In the genomic region with DNA sequence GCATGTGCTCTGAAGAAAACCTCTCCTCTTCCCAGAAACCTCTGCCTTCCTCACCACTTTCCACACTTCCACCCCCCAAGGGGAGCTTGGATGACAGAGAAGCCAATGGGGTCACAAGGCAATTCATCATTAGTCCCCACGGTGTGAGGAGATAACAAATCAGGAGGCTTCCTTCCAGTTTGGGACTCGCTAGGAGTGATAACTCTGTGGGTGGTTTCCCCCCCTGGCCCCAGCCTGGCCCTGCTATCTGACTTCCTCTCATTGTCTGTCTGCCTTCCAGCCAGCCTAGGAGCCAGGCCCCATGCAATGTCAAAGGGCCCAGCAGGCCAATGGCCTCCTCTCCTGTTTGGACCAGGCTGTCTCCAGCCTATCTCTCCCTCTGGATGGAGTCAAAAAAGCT, we compare ENCODE assay signal across 20 mouse cellular contexts. TPM values are rescaled to one million over a fixed set of nuclear protein-coding genes. Genes with fewer than 3 reads are reported as not detected.
DNase-seq lines count a peak whose midpoint lies in the region; ATAC-seq lines count a peak whose summit lies in the region.
"Had no signal": no experiment of that assay in that cellular context is flagged by ENCODE, and none has a peak within 500 bp of the region (broad histone marks: within the 10 kb centered on the region; RNA-seq: fewer than 3 reads in every experiment).

No protein-coding gene starts in this region.

- no peaks in the 10 kb centered on the region for H3K27me3 ChIP-seq in heart, embryonic 11.5 days (ENCODE audit: control insufficient read depth, insufficient read depth, low read length)
- H3K27me3 ChIP-seq in intestine, embryonic 16.5 days (replicated peaks; ENCODE audit: control insufficient read depth, insufficient read depth, low read length): no peaks in the 10 kb centered on the region

- H3K27ac ChIP-seq in heart, embryonic 11.5 days (ENCODE audit: low read depth, low read length): peak overlapping the region; percentile 35; the same call in 1 of the 2 replicates
- H3K27ac ChIP-seq in intestine, embryonic 16.5 days (ENCODE audit: low read length): no peak overlapping the region
- H3K27ac ChIP-seq: gastrocnemius, adult 2 months; hindbrain, embryonic 10.5 days; kidney, postnatal 0 days; stomach, postnatal 0 days had no signal

- H3K4me1 ChIP-seq in heart, embryonic 11.5 days (ENCODE audit: control insufficient read depth, insufficient read depth, low read length): peaks cover 29% of the 10 kb centered on the region
- H3K4me1 ChIP-seq in intestine, embryonic 16.5 days (ENCODE audit: control insufficient read depth, insufficient read depth, low read length): no peaks in the 10 kb centered on the region

- 3% methylated on average over 2 of the region's 2 CpGs for WGBS in heart, embryonic 11.5 days (ENCODE audit: insufficient replicate concordance)
- WGBS in intestine, embryonic 16.5 days: 15% methylated on average over 2 of the region's 2 CpGs

- no peak overlapping the region for H3K9ac ChIP-seq in heart, embryonic 11.5 days (ENCODE audit: low read depth, low read length)
- no peak overlapping the region for H3K9ac ChIP-seq in intestine, embryonic 16.5 days (ENCODE audit: low read depth, low read length)
- H3K9ac ChIP-seq: forebrain, postnatal 0 days had no signal

- H3K4me3 ChIP-seq in heart, embryonic 11.5 days (ENCODE audit: low read depth, low read length): no peak overlapping the region
- H3K4me3 ChIP-seq in intestine, embryonic 16.5 days (ENCODE audit: low read length): no peak overlapping the region
- H3K4me3 ChIP-seq: gastrocnemius, adult 2 months; hindbrain, embryonic 10.5 days had no signal

- ATAC-seq in heart, embryonic 11.5 days (replicated peaks; ENCODE audit: insufficient number of reproducible peaks, low FRiP score, low TSS enrichment): peak; percentile 58; the same call in 1 of the 2 replicates
- ATAC-seq in megakaryocyte progenitor cell, adult 5-6 weeks (replicated peaks; ENCODE audit: poor library complexity): peak; percentile 83
- ATAC-seq in intestine, embryonic 16.5 days: no peak
- ATAC-seq: forebrain, postnatal 0 days had no signal

- intact Hi-C loops in heart, postnatal 25 days (cut with DNase I): loop anchor here (5.0 kb wide), 1 partner anchor 33 kb away; no protein-coding TSS in a partner anchor

- DNase-seq in lung, postnatal 36 days: peak; percentile 12
- DNase-seq in lung, postnatal 25 days (ENCODE audit: low spot score): no peak
- DNase-seq in heart, postnatal 25 days (ENCODE audit: low spot score): peak; percentile 19
- DNase-seq in cerebellum, adult 8-10 months: no peak
- DNase-seq in adrenal gland, adult 18-20 months (ENCODE audit: low spot score in 2 of 2): no peak
- DNase-seq: adrenal gland, postnatal 25 days; cerebellum, postnatal 25 days; forebrain, postnatal 0 days; gastrocnemius, adult 2 months; thymus, postnatal 14 days had no signal

- H3K36me3 ChIP-seq in heart, embryonic 11.5 days (ENCODE audit: control insufficient read depth, insufficient read depth, low read length): peaks cover 6% of the 10 kb centered on the region
- H3K36me3 ChIP-seq in intestine, embryonic 16.5 days (ENCODE audit: control insufficient read depth, insufficient read depth, low read length): no peaks in the 10 kb centered on the region
- H3K36me3 ChIP-seq: G1E; hindbrain, embryonic 10.5 days had no signal

- no peak overlapping the region for H3K4me2 ChIP-seq in heart, embryonic 11.5 days
- no peak overlapping the region for H3K4me2 ChIP-seq in intestine, embryonic 16.5 days (ENCODE audit: low read depth, low read length)

- H3K9me3 ChIP-seq in heart, embryonic 11.5 days (replicated peaks; ENCODE audit: control insufficient read depth, low read length): no peaks in the 10 kb centered on the region
- no peaks in the 10 kb centered on the region for H3K9me3 ChIP-seq in intestine, embryonic 16.5 days (ENCODE audit: control insufficient read depth, low read length)
- H3K9me3 ChIP-seq: hindbrain, embryonic 10.5 days had no signal

RNA-seq across cellular contexts. Expression of gene Tbx5, which starts 43.0 kb away (rescaled TPM):
- polyA plus RNA-seq in heart, embryonic 11.5 days (2014; fragmentation: Nextera tagmentation; extraction: Ambion mirVana): 40.1 and 41.1 TPM in 2 replicates
- 10 to 100 TPM; 29.0 to 33.6 TPM for total RNA-seq in heart, postnatal 25 days (2021)
- not detected in 2 replicates for total RNA-seq in megakaryocyte progenitor cell, adult 5-6 weeks (2015)
- not detected in 2 replicates for total RNA-seq in megakaryocyte progenitor cell, adult 5-6 weeks (2017)
- not detected in 2 replicates for polyA plus RNA-seq in intestine, embryonic 16.5 days (2015; fragmentation: Nextera tagmentation; extraction: Ambion mirVana)
- total RNA-seq in adrenal gland, adult 18-20 months (2021): under 1 TPM; 0.07 to 0.80 TPM
- total RNA-seq: left cerebral cortex, adult 8-10 months; neutrophil, adult 5-6 weeks had no signal
- polyA plus RNA-seq: forebrain, postnatal 0 days; G1E; hindbrain, embryonic 10.5 days; intestine, embryonic 14.5 days; kidney, postnatal 0 days had no signal

Comparison
In these comparisons a context has a peak if more than half of its experiments do, and no peak if none do; other contexts are left out.
1. DNase-seq: peak in lung, postnatal 36 days (single experiment) and heart, postnatal 25 days (single experiment); none in lung, postnatal 25 days (single experiment), cerebellum, adult 8-10 months (single experiment) and adrenal gland, adult 18-20 months (0 of 2).
2. RNA of gene Tbx5, which starts 43.0 kb away (total RNA-seq): 29.0 to 33.6 TPM in heart, postnatal 25 days; 0.07 to 0.80 TPM in adrenal gland, adult 18-20 months and not detected in megakaryocyte progenitor cell, adult 5-6 weeks; every median in the first group is over 10 times any median in the second.